In genomic region chr5:120588569-120589094, GRCm38 (mm10) we compare ENCODE assay signal across 8 mouse cellular contexts. TPM values are rescaled to one million over a fixed set of nuclear protein-coding genes. Genes with fewer than 3 reads are reported as not detected.
DNase-seq lines count a peak whose midpoint lies in the region; ATAC-seq lines count a peak whose summit lies in the region.

TSS of gene Tpcn1 (minus strand) at chr5:120588673.
TSS of gene Iqcd (plus strand) at chr5:120589016.

- H3K4me3 ChIP-seq in embryonic facial prominence, embryonic 14.5 days (ENCODE audit: low read depth, low read length) = peak within 1 kb of the TSS; percentile 89
- peak within 1 kb of the TSS; percentile 55 for H3K4me3 ChIP-seq in kidney, embryonic 14.5 days (ENCODE audit: low read length)
- H3K4me3 ChIP-seq in limb, embryonic 15.5 days = peak within 1 kb of the TSS; percentile 90

- WGBS in embryonic facial prominence, embryonic 14.5 days = 0% methylated on average over 21 of the region's 35 CpGs
- under 1% methylated on average over 35 of the region's 35 CpGs for WGBS in kidney, embryonic 14.5 days
- WGBS in limb, embryonic 15.5 days = under 1% methylated on average over 35 of the region's 35 CpGs

- 0 out of 2 replicates have a peak, but pooled peaks cover 4% of the 10 kb centered on the region for H3K9me3 ChIP-seq in embryonic facial prominence, embryonic 14.5 days (ENCODE audit: control insufficient read depth, low read length)
- peaks cover 2% of the 10 kb centered on the region; the same call in 1 of the 2 replicates for H3K9me3 ChIP-seq in kidney, embryonic 14.5 days (ENCODE audit: control insufficient read depth, low read length)
- no peaks in the 10 kb centered on the region for H3K9me3 ChIP-seq in limb, embryonic 15.5 days

- peaks cover 11% of the 10 kb centered on the region for H3K4me1 ChIP-seq in embryonic facial prominence, embryonic 14.5 days (ENCODE audit: control insufficient read depth, insufficient read depth, low read length)
- H3K4me1 ChIP-seq in kidney, embryonic 14.5 days (ENCODE audit: control insufficient read depth, insufficient read depth, low read length) = peaks cover 24% of the 10 kb centered on the region
- peaks cover 33% of the 10 kb centered on the region for H3K4me1 ChIP-seq in limb, embryonic 15.5 days

- H3K36me3 ChIP-seq in embryonic facial prominence, embryonic 14.5 days (ENCODE audit: control insufficient read depth, insufficient read depth, low read length) = peaks cover 15% of the 10 kb centered on the region
- peaks cover 8% of the 10 kb centered on the region; the same call in 1 of the 2 replicates for H3K36me3 ChIP-seq in kidney, embryonic 14.5 days (ENCODE audit: control insufficient read depth, insufficient read depth, low read length)
- peaks cover 13% of the 10 kb centered on the region for H3K36me3 ChIP-seq in limb, embryonic 15.5 days

- no peaks in the 10 kb centered on the region for H3K27me3 ChIP-seq in embryonic facial prominence, embryonic 14.5 days (replicated peaks; ENCODE audit: control insufficient read depth, insufficient read depth, low read length)
- no peaks in the 10 kb centered on the region for H3K27me3 ChIP-seq in kidney, embryonic 14.5 days (ENCODE audit: control insufficient read depth, insufficient read depth, low read length)
- no peaks in the 10 kb centered on the region for H3K27me3 ChIP-seq in limb, embryonic 15.5 days

- ATAC-seq in embryonic facial prominence, embryonic 14.5 days (ENCODE audit: low read depth) = peak; percentile 98
- peak; percentile 97 for ATAC-seq in kidney, embryonic 14.5 days (ENCODE audit: low FRiP score, low TSS enrichment)
- ATAC-seq in limb, embryonic 15.5 days (ENCODE audit: insufficient number of reproducible peaks, low FRiP score, low TSS enrichment, low read depth) = peak; percentile 97

- peak within 1 kb of the TSS; percentile 99 for H3K4me2 ChIP-seq in embryonic facial prominence, embryonic 14.5 days (ENCODE audit: low read depth, low read length)
- peak within 1 kb of the TSS; percentile 78 for H3K4me2 ChIP-seq in kidney, embryonic 14.5 days (replicated peaks; ENCODE audit: low read depth, low read length)
- H3K4me2 ChIP-seq in limb, embryonic 15.5 days = peak within 1 kb of the TSS; percentile 91

- peak within 1 kb of the TSS; percentile 83 for H3K9ac ChIP-seq in embryonic facial prominence, embryonic 14.5 days (ENCODE audit: low read depth, low read length)
- H3K9ac ChIP-seq in kidney, embryonic 14.5 days (ENCODE audit: low read depth, low read length) = peak within 1 kb of the TSS; percentile 57
- peak within 1 kb of the TSS; percentile 89 for H3K9ac ChIP-seq in limb, embryonic 15.5 days

- peak within 1 kb of the TSS; percentile 61 for H3K27ac ChIP-seq in embryonic facial prominence, embryonic 14.5 days (replicated peaks; ENCODE audit: low read depth, low read length)
- H3K27ac ChIP-seq in kidney, embryonic 14.5 days (ENCODE audit: low read depth, low read length) = peak within 1 kb of the TSS; percentile 56; the same call in 1 of the 2 replicates
- peak within 1 kb of the TSS; percentile 72 for H3K27ac ChIP-seq in limb, embryonic 15.5 days

- peak; percentile 100 for DNase-seq in 3T3-L1 (ENCODE audit: low read depth, low spot score)
- peak; percentile 90 to 98 for DNase-seq in adrenal gland, postnatal 4 days (ENCODE audit: low spot score in 2 of 2)
- peak; percentile 100 for DNase-seq in embryonic facial prominence, embryonic 14.5 days (ENCODE audit: low spot score)
- DNase-seq in heart, adult 9 months (ENCODE audit: low spot score in 2 of 2) = peak; percentile 99
- DNase-seq in monocyte, adult 2 months (ENCODE audit: low read depth in 1 of 2, low spot score in 2 of 2) = peak; percentile 95 to 96
- DNase-seq in spleen, postnatal 36 days (ENCODE audit: low spot score in 2 of 2) = peak; percentile 99 to 100

RNA-seq across cellular contexts. Expression of gene Tpcn1, which starts in this region (rescaled TPM):
- total RNA-seq in adrenal gland, postnatal 4 days (2021) = 10 to 100 TPM; 47.5 to 49.5 TPM
- polyA plus RNA-seq in embryonic facial prominence, embryonic 14.5 days (2014; fragmentation: Nextera tagmentation; extraction: Ambion mirVana) = 24.8 and 26.7 TPM in 2 replicates
- polyA plus RNA-seq in kidney, embryonic 14.5 days (2014; fragmentation: Nextera tagmentation; extraction: Ambion mirVana) = 33.8 and 37.3 TPM in 2 replicates
- polyA plus RNA-seq in limb, embryonic 15.5 days (2015; fragmentation: Nextera tagmentation; extraction: Ambion mirVana) = 25.4 and 25.8 TPM in 2 replicates

RNA-seq across cellular contexts. Expression of gene Iqcd, which starts in this region (rescaled TPM):
- 1 to 10 TPM; 1.2 to 1.5 TPM for total RNA-seq in adrenal gland, postnatal 4 days (2021)
- polyA plus RNA-seq in embryonic facial prominence, embryonic 14.5 days (2014; fragmentation: Nextera tagmentation; extraction: Ambion mirVana) = 0.60 and 1.7 TPM in 2 replicates
- polyA plus RNA-seq in kidney, embryonic 14.5 days (2014; fragmentation: Nextera tagmentation; extraction: Ambion mirVana) = 0.57 and 1.4 TPM in 2 replicates
- 0.38 TPM in 2 replicates for polyA plus RNA-seq in limb, embryonic 15.5 days (2015; fragmentation: Nextera tagmentation; extraction: Ambion mirVana)

Comparison
In these comparisons a context has a peak if more than half of its experiments do, and no peak if none do; other contexts are left out.
1. Peak in every context shown above with its lines: DNase-seq, ATAC-seq, H3K4me3 ChIP-seq and H3K27ac ChIP-seq.